Mouse (Mus musculus) liver, postnatal 0 days (tissue): Measurements from ENCODE around the gene Gng12.

Experiments
- CTCF ChIP-seq: sonication (generic); IDR thresholded peaks from 2 replicates; pipeline ENCODE4 v1.5.1; 2016; ENCODE audit warnings: antibody characterized with exemption, low read depth
- EP300 ChIP-seq: IDR thresholded peaks from 2 replicates; pipeline ENCODE4 v1.6.1; 2016; ENCODE audit warnings: antibody characterized with exemption, low read depth, mild to moderate bottlenecking

DNA sequence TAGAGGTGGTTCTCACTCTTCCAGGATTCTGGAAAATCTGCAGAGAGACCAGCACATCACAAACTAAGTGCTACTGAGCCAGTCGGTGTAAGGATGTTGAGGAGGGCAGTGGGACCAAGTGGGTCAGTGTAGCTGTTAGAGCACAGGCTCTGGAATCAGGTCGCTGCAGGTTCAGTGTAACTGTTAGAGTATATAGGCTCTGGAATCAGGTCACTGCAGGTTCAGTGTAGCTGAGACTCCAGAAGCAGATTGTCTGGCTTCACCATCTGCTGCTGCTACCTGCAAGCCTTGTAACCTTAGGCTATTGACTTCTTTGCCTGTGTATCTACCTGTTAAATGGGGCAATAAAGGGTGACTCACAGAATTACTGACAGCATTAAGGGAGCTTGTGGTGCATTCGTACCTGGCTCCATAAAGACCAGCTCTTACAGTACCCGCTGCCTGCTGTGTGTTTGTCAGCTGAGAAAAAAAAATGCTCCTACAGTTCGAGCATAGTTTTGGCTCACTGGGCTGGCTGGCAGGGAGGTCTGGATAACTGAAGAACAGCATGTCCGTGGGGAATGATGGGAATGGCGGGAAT is 44.5 kb downstream of the Gng12 start:
- TF ChIP-seq CTCF (no peak), EP300 (no peak)
